Mouse (Mus musculus) spleen, adult 2 months (tissue): ENCODE measurements around the gene Spdya. TPM values are rescaled to one million over a fixed set of nuclear protein-coding genes. Genes with fewer than 3 reads are reported as not detected.
"Not testable (repeated sequence)": the region's sequence is repeated elsewhere in the genome, so short reads cannot be mapped to it uniquely, and the experiment has no call there.

Experiments used
- DNase-seq, 2 experiments: peaks; one replicate each; pipeline versions ENCODE4 v3.0.0 to v3.0.0-alpha.2; 2012 to 2021; ENCODE audit warnings: low spot score in 2 of 2, low read depth in 1 of 2
- H3K27ac ChIP-seq: fragments of 200-500 bp; 2 replicates; pipeline ENCODE4 v1.5.1; 2012; ENCODE audit warnings: low read length, inconsistent platforms; ENCODE audit not compliant: insufficient read depth
- H3K27me3 ChIP-seq: fragments of 200-500 bp; 2 replicates; pipeline ENCODE4 v1.6.1; 2012; ENCODE audit warnings: mild to moderate bottlenecking, moderate library complexity, low read length, inconsistent platforms; ENCODE audit not compliant: control insufficient read depth, insufficient read depth
- H3K36me3 ChIP-seq: fragments of 200-500 bp; 2 replicates; pipeline ENCODE4 v1.6.1; 2012; ENCODE audit warnings: mild to moderate bottlenecking, low read length, inconsistent platforms; ENCODE audit not compliant: control insufficient read depth, insufficient read depth
- H3K4me1 ChIP-seq: fragments of 200-500 bp; 2 replicates; pipeline ENCODE4 v1.6.1; 2011; ENCODE audit warnings: inconsistent platforms; ENCODE audit not compliant: control insufficient read depth, insufficient read depth, insufficient read length
- H3K4me3 ChIP-seq: fragments of 200-500 bp; 2 replicates; pipeline ENCODE4 v1.5.1; 2011; ENCODE audit warnings: mild to moderate bottlenecking, inconsistent platforms; ENCODE audit not compliant: insufficient read depth, insufficient read length; ENCODE audit errors: extremely low read depth
- CTCF ChIP-seq: fragments of 200-500 bp; IDR thresholded peaks from 2 replicates; pipeline ENCODE4 v1.5.1; 2011; ENCODE audit warnings: mild to moderate bottlenecking, inconsistent platforms; ENCODE audit not compliant: insufficient read depth, insufficient read length, insufficient replicate concordance; ENCODE audit errors: extremely low read depth
- POLR2A ChIP-seq: fragments of 200-500 bp; IDR thresholded peaks from 2 replicates; pipeline ENCODE4 v1.6.1; 2011; ENCODE audit warnings: low read depth, low read length, inconsistent platforms
- WGBS: fragments of 180-500 bp; shearing (Covaris S2); methylation state at CpG from one replicate; pipeline ENCODE4 v1.1.7; 2018; 5-methylcytosine and 5-hydroxymethylcytosine counted together
- polyA plus RNA-seq: library from polyadenylated mRNA; depleted of rRNA; stranded (reverse); fragments of >200 nt; gene quantifications from 2 replicates; pipeline ENCODE4 v1.2.3, GENCODE M21; 2012; rRNA removed

Spdya gene
- not detected in 2 replicates for polyA plus RNA-seq

- WGBS: under 1% methylated on average over 73 of the region's 78 CpGs
- H3K27ac ChIP-seq: no peak within 1 kb of the TSS
- H3K36me3 ChIP-seq: no peaks in the 10 kb centered on the region
- 0 out of 2 replicates have a peak, but pooled peaks cover 3% of the 10 kb centered on the region for H3K4me1 ChIP-seq
- peak in 1 of 2 experiments; percentile 71 for DNase-seq
- TF ChIP-seq POLR2A: no peak
- TF ChIP-seq CTCF: no peak
- peak within 1 kb of the TSS; percentile 67 for H3K4me3 ChIP-seq
- peaks cover 10% of the 10 kb centered on the region for H3K27me3 ChIP-seq
Measured at GRCm38 (mm10) chr17:71551757-71552451, at the start of gene Spdya. TSS of gene Spdya (plus strand) at chr17:71552061.

GRCm38 (mm10) chr17:71506832-71507231, 45.0 kb upstream of the Spdya start:
- 95% methylated on average over 8 of the region's 8 CpGs for WGBS
- TF ChIP-seq CTCF (no peak), POLR2A (no peak)
- Histone ChIP-seq H3K27me3 (no peaks in the 10 kb centered on the region), H3K27ac (no peak overlapping the region), H3K36me3 (peaks cover 12% of the 10 kb centered on the region), H3K4me1 (no peaks in the 10 kb centered on the region; the same call in 1 of the 2 replicates), H3K4me3 (no peak overlapping the region)
- DNase-seq: no peak

GRCm38 (mm10) chr17:71510297-71510696, 41.6 kb upstream of the Spdya start:
- DNase-seq: no peak
- Histone ChIP-seq H3K27ac (no peak overlapping the region), H3K4me1 (no peaks in the 10 kb centered on the region), H3K4me3 (no peak overlapping the region), H3K36me3 (peaks cover 10% of the 10 kb centered on the region), H3K27me3 (no peaks in the 10 kb centered on the region)
- 86% methylated on average over 11 of the region's 11 CpGs for WGBS
- TF ChIP-seq CTCF (no peak), POLR2A (no peak)

GRCm38 (mm10) chr17:71526302-71526708, 25.6 kb upstream of the Spdya start:
- Histone ChIP-seq H3K4me1 (no peaks in the 10 kb centered on the region; the same call in 1 of the 2 replicates), H3K27me3 (no peaks in the 10 kb centered on the region), H3K4me3 (peak overlapping the region; percentile 79), H3K27ac (peak overlapping the region; percentile 36), H3K36me3 (peaks cover 1% of the 10 kb centered on the region; the same call in 1 of the 2 replicates)
- WGBS: 1% methylated on average over 13 of the region's 13 CpGs
- DNase-seq: no peak
- TF ChIP-seq POLR2A: no peak
- TF ChIP-seq CTCF: no peak

- Histone ChIP-seq H3K4me3 (peak within 1 kb of the TSS; percentile 79), H3K36me3 (peaks cover 1% of the 10 kb centered on the region; the same call in 1 of the 2 replicates), H3K27ac (peak within 1 kb of the TSS; percentile 96), H3K4me1 (no peaks in the 10 kb centered on the region; the same call in 1 of the 2 replicates), H3K27me3 (no peaks in the 10 kb centered on the region)
- peak; percentile 79 to 84 for DNase-seq
- WGBS: 1% methylated on average over 66 of the region's 66 CpGs
- TF ChIP-seq CTCF (no peak), POLR2A (no peak)
Measured at GRCm38 (mm10) chr17:71526711-71527564, 24.9 kb upstream of the Spdya start, which contains the start of gene Ndc80. TSS of gene Ndc80 (minus strand) at chr17:71526857.

GRCm38 (mm10) chr17:71528042-71528441, 23.8 kb upstream of the Spdya start:
- TF ChIP-seq CTCF (no peak), POLR2A (no peak)
- H3K36me3 ChIP-seq: peaks cover 1% of the 10 kb centered on the region; the same call in 1 of the 2 replicates
- no peak overlapping the region for H3K27ac ChIP-seq
- H3K4me1 ChIP-seq: no peaks in the 10 kb centered on the region; the same call in 1 of the 2 replicates
- no peak overlapping the region for H3K4me3 ChIP-seq
- no peaks in the 10 kb centered on the region for H3K27me3 ChIP-seq
- DNase-seq: no peak

- DNase-seq, H3K4me3 ChIP-seq, H3K4me1 ChIP-seq, H3K27me3 ChIP-seq, H3K27ac ChIP-seq, H3K36me3 ChIP-seq: not testable (repeated sequence)
- WGBS: 79% methylated on average over 1 of the region's 1 CpGs
Measured at GRCm38 (mm10) chr17:71535595-71535994, 16.3 kb upstream of the Spdya start.
